Mouse (Mus musculus) 416B (cell line): Measurements from ENCODE around the gene 1700020N15Rik.
"Not testable (repeated sequence)": the region's sequence is repeated elsewhere in the genome, so short reads cannot be mapped to it uniquely, and the experiment has no call there.

Source experiments
- DNase-seq: peaks from one replicate; pipeline ENCODE4 v3.0.0; 2011; ENCODE audit warnings: low read depth

Gene 1700020N15Rik

DNA sequence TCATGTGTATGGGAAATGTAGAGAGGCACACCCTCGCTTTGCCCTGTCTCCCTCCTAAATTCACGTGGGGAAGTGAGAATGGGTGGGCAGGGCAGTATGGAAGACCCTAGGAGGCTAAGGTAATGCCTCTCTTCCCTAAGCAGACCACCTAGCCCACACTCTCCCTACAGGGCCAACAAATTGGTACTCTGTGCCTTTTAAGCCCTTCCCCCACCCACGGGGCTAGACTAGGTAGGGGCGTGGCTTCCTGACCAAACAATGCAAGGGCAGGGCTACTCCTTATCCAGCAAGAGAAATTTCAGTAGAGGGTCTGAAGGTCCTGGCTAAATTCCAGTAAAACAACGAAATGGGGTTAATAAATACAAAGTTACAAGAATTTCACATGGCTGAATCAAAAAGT, at the start of gene 1700020N15Rik:
Gene 1700020N15Rik (plus strand): TSS at position 301 of the 400 bp plus-strand sequence.
- DNase-seq: not testable (repeated sequence)

DNA sequence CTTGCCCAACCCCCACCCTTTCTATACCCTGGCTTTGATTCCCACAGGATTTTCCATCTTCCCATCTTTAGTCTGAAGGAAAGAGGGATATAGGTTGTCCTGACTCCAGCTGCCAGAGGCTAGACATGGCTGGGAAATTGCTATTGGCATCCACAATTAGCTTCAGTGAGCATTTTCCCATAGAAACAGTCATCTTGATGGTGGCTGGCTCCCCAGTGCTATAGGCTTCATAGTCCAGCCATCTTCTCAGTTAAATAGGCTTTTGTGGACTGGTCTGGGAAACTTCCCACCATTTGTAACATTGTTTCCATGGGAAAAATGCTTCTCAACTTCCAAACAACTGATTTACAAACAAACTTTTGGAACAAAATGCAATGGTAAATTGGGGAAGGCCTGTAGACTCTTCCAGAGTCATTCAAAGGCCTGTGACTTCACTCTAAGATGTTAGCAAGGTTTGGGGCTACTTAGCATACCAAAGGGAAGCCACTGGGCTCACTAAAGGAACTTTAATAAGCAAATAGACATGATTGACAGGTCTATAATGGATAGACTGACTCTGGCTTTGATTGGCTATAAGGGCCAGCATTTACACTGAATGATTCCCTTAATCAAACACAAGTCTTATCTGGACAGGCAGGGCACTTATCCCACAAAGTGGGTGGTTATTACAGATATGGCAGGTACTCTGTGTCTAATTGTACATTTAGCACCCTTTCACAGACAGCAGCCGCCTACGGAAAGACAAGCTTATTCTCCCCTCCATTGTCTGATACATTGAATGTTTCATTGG, 31.9 kb downstream of the 1700020N15Rik start:
- no peak for DNase-seq
